Mouse (Mus musculus): ENCODE results near the gene Sez6l. TPM values are rescaled to one million over a fixed set of nuclear protein-coding genes. Genes with fewer than 3 reads are reported as not detected.

Gene Sez6l
- polyA plus RNA-seq, 1 experiment = not detected

DNA sequence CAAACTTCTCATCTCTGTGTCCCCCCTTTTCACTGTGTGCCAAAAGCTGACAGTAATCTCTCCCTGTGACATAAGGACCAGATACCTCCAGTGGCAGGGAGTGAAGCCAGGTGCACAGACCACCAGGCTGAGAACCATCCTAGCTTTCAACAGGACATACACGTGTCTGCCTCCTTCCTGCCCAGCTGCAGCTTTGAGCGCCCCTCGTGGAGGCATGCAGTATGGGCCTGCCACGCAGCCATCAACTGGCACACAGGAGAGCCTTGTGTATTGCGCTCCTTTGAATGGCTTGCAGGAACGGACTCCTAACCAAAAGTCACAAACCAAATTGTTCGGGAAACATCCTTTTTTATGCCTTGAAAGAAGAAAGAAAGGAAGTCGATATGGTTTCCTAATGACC, 3.1 kb downstream of the Sez6l start:
- peaks cover 6% of the 10 kb centered on the region for H3K9me3 ChIP-seq (ENCODE audit: control insufficient read depth, low read length)
- no peak overlapping the region for H3K4me3 ChIP-seq (replicated peaks)
- H3K4me1 ChIP-seq (ENCODE audit: control insufficient read depth) = no peaks in the 10 kb centered on the region
- H3K36me3 ChIP-seq (ENCODE audit: control insufficient read depth) = no peaks in the 10 kb centered on the region
- peaks cover 34% of the 10 kb centered on the region for H3K27me3 ChIP-seq (ENCODE audit: control insufficient read depth)
- TF ChIP-seq GATA1 (IDR thresholded peaks at IDR 0.05; ENCODE audit: low read length) (no peak), TAL1 (IDR thresholded peaks at IDR 0.05; ENCODE audit: low read length) (no peak)

- Histone ChIP-seq H3K4me1 (ENCODE audit: control insufficient read depth) (no peaks in the 10 kb centered on the region), H3K27me3 (ENCODE audit: control insufficient read depth) (peaks cover 20% of the 10 kb centered on the region), H3K4me3 (replicated peaks) (no peak overlapping the region), H3K9me3 (ENCODE audit: control insufficient read depth, low read length) (peaks cover 6% of the 10 kb centered on the region), H3K36me3 (ENCODE audit: control insufficient read depth) (no peaks in the 10 kb centered on the region)
- no peak for TF ChIP-seq TAL1 (IDR thresholded peaks at IDR 0.05; ENCODE audit: low read length)
- TF ChIP-seq GATA1 (IDR thresholded peaks at IDR 0.05; ENCODE audit: low read length) = no peak
Measured at GRCm38 (mm10) chr5:112572217-112572616, 4.8 kb downstream of the Sez6l start.

DNA sequence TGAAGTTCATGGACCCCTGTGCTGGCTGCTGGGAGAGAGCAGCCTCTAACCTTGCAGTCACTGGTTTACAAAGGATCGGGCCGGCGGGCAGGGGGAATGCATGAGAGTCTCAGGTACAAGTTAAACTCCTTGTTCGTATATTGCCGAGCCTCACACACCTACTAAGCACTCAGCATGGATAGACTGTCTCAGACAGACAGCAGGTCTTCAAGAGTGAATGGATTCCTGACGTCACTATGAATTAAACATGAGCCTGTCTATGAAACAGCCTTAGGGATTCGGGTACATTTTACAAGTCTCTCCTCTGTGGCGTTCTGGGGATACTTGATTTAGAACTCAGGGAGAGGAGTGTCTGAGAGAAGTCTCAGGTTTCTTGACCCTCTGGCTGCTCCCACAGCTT, 11.5 kb downstream of the Sez6l start:
- no peaks in the 10 kb centered on the region; the same call in 1 of the 2 replicates for H3K36me3 ChIP-seq (ENCODE audit: control insufficient read depth)
- no peak overlapping the region for H3K4me3 ChIP-seq (replicated peaks)
- peaks cover 5% of the 10 kb centered on the region; the same call in 1 of the 2 replicates for H3K27me3 ChIP-seq (ENCODE audit: control insufficient read depth)
- TF ChIP-seq GATA1 (IDR thresholded peaks at IDR 0.05; ENCODE audit: low read length) (no peak), TAL1 (IDR thresholded peaks at IDR 0.05; ENCODE audit: low read length) (no peak)
- H3K9me3 ChIP-seq (ENCODE audit: control insufficient read depth, low read length) = peaks cover 20% of the 10 kb centered on the region
- H3K4me1 ChIP-seq (ENCODE audit: control insufficient read depth) = no peaks in the 10 kb centered on the region

DNA sequence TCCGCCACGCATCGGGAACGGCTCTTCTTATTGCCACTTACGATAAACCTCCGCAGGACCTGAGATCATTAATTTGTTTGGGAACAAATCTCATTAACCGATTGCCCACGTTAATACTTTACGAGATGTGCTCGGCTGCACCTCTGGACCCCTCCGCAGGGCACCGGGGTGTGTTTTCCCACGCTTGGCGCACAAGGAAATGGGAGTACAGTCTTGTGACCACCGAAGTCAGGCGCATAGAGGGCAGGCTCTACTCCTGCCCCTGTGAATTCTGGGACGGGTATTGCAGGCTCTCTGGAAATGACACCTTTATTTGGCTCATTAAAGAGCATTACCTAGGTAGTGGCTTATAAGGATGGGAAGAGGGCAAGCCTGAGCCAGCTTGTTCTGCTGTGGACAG, 11.9 kb downstream of the Sez6l start:
- Histone ChIP-seq H3K27me3 (ENCODE audit: control insufficient read depth) (peaks cover 5% of the 10 kb centered on the region; the same call in 1 of the 2 replicates), H3K36me3 (ENCODE audit: control insufficient read depth) (no peaks in the 10 kb centered on the region; the same call in 1 of the 2 replicates), H3K4me1 (ENCODE audit: control insufficient read depth) (no peaks in the 10 kb centered on the region), H3K4me3 (replicated peaks) (no peak overlapping the region), H3K9me3 (ENCODE audit: control insufficient read depth, low read length) (peaks cover 20% of the 10 kb centered on the region)
- TF ChIP-seq TAL1 (IDR thresholded peaks at IDR 0.05; ENCODE audit: low read length) (no peak), GATA1 (IDR thresholded peaks at IDR 0.05; ENCODE audit: low read length) (no peak)

DNA sequence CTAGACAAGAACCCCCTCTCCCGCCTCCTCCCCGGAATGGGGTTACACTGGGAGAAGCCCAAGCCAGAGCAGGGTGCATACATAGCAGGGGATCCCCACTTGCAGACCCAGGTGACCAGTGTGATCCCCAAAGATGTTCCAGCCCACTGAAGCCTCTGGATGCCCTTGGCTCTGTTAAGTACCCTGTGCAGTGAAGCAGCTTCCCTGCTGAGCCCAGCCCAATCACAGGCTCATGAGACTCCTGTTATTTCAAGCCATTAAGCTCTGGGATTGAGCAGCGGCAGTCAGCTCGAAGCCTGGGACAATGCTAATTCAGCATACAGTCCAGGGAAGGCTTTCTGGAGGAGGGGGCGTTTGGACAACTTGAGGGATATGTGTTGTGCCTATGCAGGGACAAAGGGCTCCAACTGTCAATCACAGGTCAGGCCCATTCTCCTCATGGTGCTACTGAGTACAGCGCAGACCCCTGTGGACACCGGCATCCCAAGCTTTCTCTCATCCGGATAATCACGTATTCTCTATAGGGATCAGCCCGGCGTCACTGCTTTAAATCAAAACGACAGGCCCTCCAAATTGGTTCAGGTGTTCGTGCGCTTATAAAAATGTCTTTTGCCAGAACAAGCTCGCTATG, 16.0 kb downstream of the Sez6l start:
- no peak for TF ChIP-seq GATA1 (IDR thresholded peaks at IDR 0.05; ENCODE audit: low read length)
- TF ChIP-seq TAL1 (IDR thresholded peaks at IDR 0.05; ENCODE audit: low read length) = no peak
- H3K27me3 ChIP-seq (ENCODE audit: control insufficient read depth) = peaks cover 5% of the 10 kb centered on the region; the same call in 1 of the 2 replicates
- H3K4me1 ChIP-seq (ENCODE audit: control insufficient read depth) = no peaks in the 10 kb centered on the region
- H3K36me3 ChIP-seq (ENCODE audit: control insufficient read depth) = no peaks in the 10 kb centered on the region; the same call in 1 of the 2 replicates
- H3K9me3 ChIP-seq (ENCODE audit: control insufficient read depth, low read length) = peaks cover 20% of the 10 kb centered on the region
- H3K4me3 ChIP-seq (replicated peaks) = no peak overlapping the region

GRCm38 (mm10) chr5:112560139-112560538, 16.8 kb downstream of the Sez6l start:
- H3K4me1 ChIP-seq (ENCODE audit: control insufficient read depth) = no peaks in the 10 kb centered on the region
- H3K36me3 ChIP-seq (ENCODE audit: control insufficient read depth) = no peaks in the 10 kb centered on the region; the same call in 1 of the 2 replicates
- TF ChIP-seq GATA1 (IDR thresholded peaks at IDR 0.05; ENCODE audit: low read length) (no peak), TAL1 (IDR thresholded peaks at IDR 0.05; ENCODE audit: low read length) (no peak)
- peaks cover 5% of the 10 kb centered on the region; the same call in 1 of the 2 replicates for H3K27me3 ChIP-seq (ENCODE audit: control insufficient read depth)
- no peak overlapping the region for H3K4me3 ChIP-seq (replicated peaks)
- peaks cover 20% of the 10 kb centered on the region for H3K9me3 ChIP-seq (ENCODE audit: control insufficient read depth, low read length)

- no peaks in the 10 kb centered on the region for H3K4me1 ChIP-seq (ENCODE audit: control insufficient read depth)
- H3K27me3 ChIP-seq (ENCODE audit: control insufficient read depth) = peaks cover under 1% of the 10 kb centered on the region; the same call in 1 of the 2 replicates
- no peak overlapping the region for H3K4me3 ChIP-seq (replicated peaks)
- H3K9me3 ChIP-seq (ENCODE audit: control insufficient read depth, low read length) = peaks cover 11% of the 10 kb centered on the region
- H3K36me3 ChIP-seq (ENCODE audit: control insufficient read depth) = no peaks in the 10 kb centered on the region
- no peak for TF ChIP-seq GATA1 (IDR thresholded peaks at IDR 0.05; ENCODE audit: low read length)
- no peak for TF ChIP-seq TAL1 (IDR thresholded peaks at IDR 0.05; ENCODE audit: low read length)
Measured at GRCm38 (mm10) chr5:112557396-112557795, 19.6 kb downstream of the Sez6l start.

DNA sequence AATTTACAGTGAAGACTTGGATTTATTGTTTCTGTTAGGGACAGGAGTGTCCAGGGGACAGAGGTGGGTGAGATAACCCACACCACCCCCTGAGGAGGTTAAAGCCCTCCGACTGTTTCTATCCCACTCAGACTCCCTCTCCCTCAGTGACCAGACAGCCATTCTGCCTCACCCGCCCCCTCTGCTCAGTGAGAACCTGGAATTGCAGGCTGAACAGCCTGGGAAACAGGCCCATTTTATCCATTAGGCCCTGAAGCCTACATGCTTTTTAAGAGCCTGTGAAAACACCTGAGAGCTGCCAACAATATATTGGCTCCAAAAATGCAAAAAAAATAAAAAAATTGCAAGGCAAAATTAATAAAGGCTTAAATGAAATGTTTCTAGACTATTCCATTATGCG, 20.3 kb downstream of the Sez6l start:
- Histone ChIP-seq H3K4me3 (replicated peaks) (no peak overlapping the region), H3K4me1 (ENCODE audit: control insufficient read depth) (no peaks in the 10 kb centered on the region), H3K36me3 (ENCODE audit: control insufficient read depth) (no peaks in the 10 kb centered on the region), H3K27me3 (ENCODE audit: control insufficient read depth) (no peaks in the 10 kb centered on the region), H3K9me3 (ENCODE audit: control insufficient read depth, low read length) (peaks cover 4% of the 10 kb centered on the region; the same call in 1 of the 2 replicates)
- no peak for TF ChIP-seq TAL1 (IDR thresholded peaks at IDR 0.05; ENCODE audit: low read length)
- no peak for TF ChIP-seq GATA1 (IDR thresholded peaks at IDR 0.05; ENCODE audit: low read length)

DNA sequence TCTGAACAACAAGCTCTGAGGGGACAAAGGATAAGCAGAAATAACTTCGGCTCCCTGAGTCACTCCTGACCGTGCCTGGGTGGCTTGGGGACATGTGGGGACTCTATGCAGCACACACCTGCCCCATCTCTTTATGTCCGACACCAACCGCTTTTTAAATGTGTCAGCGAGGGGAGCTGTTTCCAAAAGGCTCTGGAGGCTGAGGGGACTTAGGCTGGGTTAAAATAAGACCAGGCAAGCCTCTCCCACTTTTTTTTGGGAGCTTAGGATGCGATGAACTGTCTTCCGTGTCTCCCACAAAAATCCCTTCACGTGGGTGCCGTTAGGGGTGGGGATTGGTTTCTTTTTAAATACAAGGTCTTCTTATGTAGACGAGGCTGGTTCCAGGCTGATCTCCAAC, 22.5 kb downstream of the Sez6l start:
- Histone ChIP-seq H3K9me3 (ENCODE audit: control insufficient read depth, low read length) (peaks cover 2% of the 10 kb centered on the region; the same call in 1 of the 2 replicates), H3K36me3 (ENCODE audit: control insufficient read depth) (no peaks in the 10 kb centered on the region), H3K4me1 (ENCODE audit: control insufficient read depth) (no peaks in the 10 kb centered on the region), H3K4me3 (replicated peaks) (no peak overlapping the region), H3K27me3 (ENCODE audit: control insufficient read depth) (no peaks in the 10 kb centered on the region)
- TF ChIP-seq GATA1 (IDR thresholded peaks at IDR 0.05; ENCODE audit: low read length) (no peak), TAL1 (IDR thresholded peaks at IDR 0.05; ENCODE audit: low read length) (no peak)
